Mouse (Mus musculus) hindbrain, postnatal 0 days (tissue): ENCODE data around the gene Tex46. TPM values are rescaled to one million over a fixed set of nuclear protein-coding genes. Genes with fewer than 3 reads are reported as not detected.

Source experiments
- ATAC-seq: fragments of 200-750 bp; cut with Nextera tagmentation; 2 replicates; pipeline ENCODE4 v1.8.0; 2017; ENCODE audit warnings: mild to moderate bottlenecking, moderate TSS enrichment, moderate library complexity
- DNase-seq: peaks from one replicate; pipeline ENCODE4 v3.0.0-alpha.2; 2015; ENCODE audit warnings: low spot score
- H3K27ac ChIP-seq: fragments of 300-500 bp; sonication (generic); 2 replicates; pipeline ENCODE4 v1.5.1; 2014; ENCODE audit warnings: mild to moderate bottlenecking
- H3K27me3 ChIP-seq: fragments of 300-500 bp; sonication (generic); 2 replicates; pipeline ENCODE4 v1.6.1; 2014; ENCODE audit warnings: low read length, mixed read lengths; ENCODE audit not compliant: insufficient read depth
- H3K36me3 ChIP-seq: fragments of 300-500 bp; sonication (generic); 2 replicates; pipeline ENCODE4 v1.6.1; 2014; ENCODE audit warnings: low read length, mixed read lengths; ENCODE audit not compliant: insufficient read depth
- H3K4me1 ChIP-seq: fragments of 300-500 bp; sonication (generic); 2 replicates; pipeline ENCODE4 v1.6.1; 2014; ENCODE audit warnings: antibody characterized with exemption, low read length, mixed read lengths; ENCODE audit not compliant: insufficient read depth
- H3K4me2 ChIP-seq: fragments of 300-500 bp; sonication (generic); 2 replicates; pipeline ENCODE4 v1.6.1; 2014; ENCODE audit warnings: low read depth, mild to moderate bottlenecking, low read length, moderate library complexity, mixed read lengths
- H3K4me3 ChIP-seq: fragments of 300-500 bp; sonication (generic); 2 replicates; pipeline ENCODE4 v1.5.1; 2014; ENCODE audit warnings: low read length
- H3K9ac ChIP-seq: fragments of 300-500 bp; sonication (generic); replicated peaks from 2 replicates; pipeline ENCODE4 v1.6.1; 2014; ENCODE audit warnings: mild to moderate bottlenecking, low read length, moderate library complexity, mixed read lengths
- H3K9me3 ChIP-seq: fragments of 300-500 bp; sonication (generic); 2 replicates; pipeline ENCODE4 v1.6.1; 2016; ENCODE audit warnings: low read length, mixed read lengths
- CTCF ChIP-seq: IDR thresholded peaks from 2 replicates; pipeline ENCODE4 v1.5.1; 2016; ENCODE audit warnings: antibody characterized with exemption, control low read depth, low read depth
- WGBS: fragments of 180-500 bp; shearing (Covaris S2); extraction: QIAGEN DNeasy Blood & Tissue Kit; methylation state at CpG from one replicate; pipeline ENCODE4 v1.1.7; 2014; 5-methylcytosine and 5-hydroxymethylcytosine counted together
- microRNA-seq, 2 experiments: library from miRNA; unstranded; fragments of <30 nt; microRNA quantifications; one replicate each; pipeline ENCODE4; 2016
- polyA plus RNA-seq: library from polyadenylated mRNA; unstranded; fragments of >200 nt; fragmentation: Nextera tagmentation; extraction: Ambion mirVana; gene quantifications from 2 replicates; pipeline ENCODE4 v1.2.1, GENCODE M21; 2015
- total RNA-seq: library from RNA; depleted of rRNA; stranded (reverse); fragments of >200 nt; gene quantifications from 2 replicates; pipeline ENCODE4 v1.2.3, GENCODE M21; 2014; rRNA removed

Gene Tex46
- total and polyA plus RNA-seq, 2 experiments from 2014 or later = not detected

GRCm38 (mm10) chr4:136651882-136652527, 41.8 kb downstream of the Tex46 start:
- DNase-seq (peak; percentile 76), ATAC-seq (peak; percentile 78)
- 46% methylated on average over 13 of the region's 13 CpGs for WGBS
- no peak overlapping the region for H3K4me2 ChIP-seq
- H3K36me3 ChIP-seq = peaks cover 17% of the 10 kb centered on the region
- TF ChIP-seq CTCF = no peak
- H3K4me3 ChIP-seq = no peak overlapping the region
- peaks cover 9% of the 10 kb centered on the region; the same call in 1 of the 2 replicates for H3K4me1 ChIP-seq
- no peaks in the 10 kb centered on the region for H3K27me3 ChIP-seq
- peak overlapping the region; percentile 61 for H3K27ac ChIP-seq
- H3K9ac ChIP-seq = no peak overlapping the region
- no peaks in the 10 kb centered on the region for H3K9me3 ChIP-seq

GRCm38 (mm10) chr4:136652528-136652910, 42.3 kb downstream of the Tex46 start:
- TF ChIP-seq CTCF = no peak
- H3K4me2 ChIP-seq = no peak overlapping the region
- ATAC-seq (peak; percentile 52), DNase-seq (peak; percentile 76)
- H3K4me3 ChIP-seq = no peak overlapping the region
- H3K36me3 ChIP-seq = peaks cover 22% of the 10 kb centered on the region
- no peaks in the 10 kb centered on the region for H3K9me3 ChIP-seq
- H3K4me1 ChIP-seq = peaks cover 9% of the 10 kb centered on the region; the same call in 1 of the 2 replicates
- H3K27me3 ChIP-seq = no peaks in the 10 kb centered on the region
- no peak overlapping the region for H3K9ac ChIP-seq
- H3K27ac ChIP-seq = peak overlapping the region; percentile 61
- WGBS = 31% methylated on average over 11 of the region's 11 CpGs

GRCm38 (mm10) chr4:136653019-136653418, 42.8 kb downstream of the Tex46 start:
- no peaks in the 10 kb centered on the region for H3K9me3 ChIP-seq
- no peak overlapping the region for H3K9ac ChIP-seq
- WGBS = 54% methylated on average over 6 of the region's 6 CpGs
- no peaks in the 10 kb centered on the region for H3K27me3 ChIP-seq
- H3K36me3 ChIP-seq = peaks cover 22% of the 10 kb centered on the region
- no peak for DNase-seq
- TF ChIP-seq CTCF = no peak
- peak overlapping the region; percentile 61 for H3K27ac ChIP-seq
- no peak for ATAC-seq
- no peak overlapping the region for H3K4me2 ChIP-seq
- H3K4me3 ChIP-seq = no peak overlapping the region
- H3K4me1 ChIP-seq = peaks cover 9% of the 10 kb centered on the region; the same call in 1 of the 2 replicates

GRCm38 (mm10) chr4:136653692-136654234, 43.5 kb downstream of the Tex46 start:
- Histone ChIP-seq H3K9ac (no peak overlapping the region), H3K9me3 (no peaks in the 10 kb centered on the region), H3K36me3 (peaks cover 30% of the 10 kb centered on the region), H3K4me2 (no peak overlapping the region), H3K4me1 (peaks cover 9% of the 10 kb centered on the region; the same call in 1 of the 2 replicates), H3K4me3 (no peak overlapping the region), H3K27me3 (no peaks in the 10 kb centered on the region), H3K27ac (peak overlapping the region; percentile 61; the same call in 1 of the 2 replicates)
- no peak for ATAC-seq
- no peak for TF ChIP-seq CTCF
- DNase-seq = no peak
- 79% methylated on average over 10 of the region's 10 CpGs for WGBS

- H3K9ac ChIP-seq = no peak overlapping the region
- no peak for TF ChIP-seq CTCF
- H3K4me3 ChIP-seq = no peak overlapping the region
- no peaks in the 10 kb centered on the region for H3K4me1 ChIP-seq
- H3K9me3 ChIP-seq = no peaks in the 10 kb centered on the region
- H3K36me3 ChIP-seq = peaks cover 51% of the 10 kb centered on the region
- ATAC-seq (no peak), DNase-seq (no peak)
- 76% methylated on average over 3 of the region's 3 CpGs for WGBS
- H3K27ac ChIP-seq = no peak overlapping the region
- H3K4me2 ChIP-seq = no peak overlapping the region
- no peaks in the 10 kb centered on the region for H3K27me3 ChIP-seq
These were observed 47.7 kb downstream of the Tex46 start for GRCm38 (mm10) chr4:136657914-136658313.

Small RNA genes within 50 kb of the gene (microRNA-seq; reads per million reads assigned to microRNA genes)
- gene Gm22180 = 0 reads per million in 2 experiments

Other genes with a start within 250 kb of the Tex46 start
- 2.7 and 3.7 TPM in 2 replicates for gene Htr1d, start 186.9 kb upstream of the Tex46 start, total RNA-seq
- gene Htr1d, start 186.9 kb upstream of the Tex46 start, polyA plus RNA-seq = 3.6 and 4.0 TPM in 2 replicates
- 0.29 and 1.0 TPM in 2 replicates for gene 6030445D17Rik, start 148.2 kb upstream of the Tex46 start, total RNA-seq
- 0.16 and 0.37 TPM in 2 replicates for gene 6030445D17Rik, start 148.2 kb upstream of the Tex46 start, polyA plus RNA-seq
- gene Luzp1, start 140.7 kb upstream of the Tex46 start, total RNA-seq = 15.6 and 18.3 TPM in 2 replicates
- gene Luzp1, start 140.7 kb upstream of the Tex46 start, polyA plus RNA-seq = 71.4 and 76.4 TPM in 2 replicates
- 121 and 123 TPM in 2 replicates for gene Kdm1a, start 7.7 kb upstream of the Tex46 start, total RNA-seq
- gene Kdm1a, start 7.7 kb upstream of the Tex46 start, polyA plus RNA-seq = 41.2 and 44.8 TPM in 2 replicates
- gene Lactbl1, start 12.2 kb downstream of the Tex46 start, total RNA-seq = 0.42 TPM in 1 of 2 replicates, not detected in the other
- gene Lactbl1, start 12.2 kb downstream of the Tex46 start, polyA plus RNA-seq = 0.06 TPM in 2 replicates
- 136 and 150 TPM in 2 replicates for gene Ephb2, start 225.6 kb downstream of the Tex46 start, total RNA-seq
- 12.6 and 13.0 TPM in 2 replicates for gene Ephb2, start 225.6 kb downstream of the Tex46 start, polyA plus RNA-seq